Mouse (Mus musculus): ENCODE data around the gene Kcnk10.

The Kcnk10 gene

DNA sequence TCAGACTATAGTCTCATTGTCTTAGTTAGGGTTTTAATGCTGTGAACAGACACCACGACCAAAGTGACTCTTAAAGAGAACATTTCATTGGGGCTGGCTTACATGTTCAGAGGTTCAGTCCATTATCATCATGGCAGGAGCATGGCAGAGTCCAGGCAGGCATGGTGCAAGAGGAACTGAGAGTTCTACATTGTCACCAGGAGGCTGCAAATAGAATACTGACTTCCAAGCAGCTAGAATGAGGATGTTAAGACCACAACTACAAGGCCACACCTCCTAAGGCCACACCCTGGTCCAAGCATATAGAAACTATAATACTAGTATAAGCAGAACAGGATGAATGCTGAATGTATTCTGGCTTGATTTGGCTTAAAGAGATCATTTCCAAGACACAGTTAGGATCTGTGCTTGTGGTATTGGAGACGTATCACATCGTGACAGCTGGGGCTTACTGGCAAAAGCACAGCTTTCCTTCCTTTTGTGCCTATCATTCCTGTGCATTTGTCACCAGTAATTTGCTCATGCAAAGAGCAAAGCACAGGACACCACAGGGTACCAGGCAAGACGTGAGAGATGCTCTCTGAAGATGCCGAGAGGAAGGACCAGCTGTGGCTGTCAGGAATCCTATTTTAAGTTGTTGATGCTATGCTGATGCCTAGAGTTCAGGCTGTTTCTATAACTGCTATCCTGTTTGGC is 28.6 kb upstream of the Kcnk10 start:
- TF ChIP-seq CTCF (conservative IDR thresholded peaks at IDR 0.05; ENCODE audit: low read length) (no peak), POU5F1 (IDR thresholded peaks at IDR 0.05; ENCODE audit: borderline replicate concordance, low read length) (no peak)

DNA sequence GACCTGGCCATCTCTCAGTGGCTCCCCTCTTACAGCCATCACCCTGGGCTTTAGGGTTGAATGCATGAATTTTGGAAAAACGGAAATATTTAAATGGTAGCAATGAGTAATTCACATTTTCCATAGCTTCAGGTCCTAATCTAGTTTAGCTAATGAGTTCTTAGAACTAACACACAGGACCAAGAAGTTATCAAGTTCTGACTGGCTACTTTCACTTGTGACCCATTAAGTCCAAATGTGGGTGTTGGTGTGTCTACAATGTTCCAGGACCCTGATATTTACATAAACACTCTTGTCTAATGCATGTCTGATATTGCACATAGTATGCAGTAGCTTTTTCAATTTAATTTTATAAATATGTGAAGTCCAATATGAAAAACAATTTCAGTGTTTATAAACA is 27.2 kb upstream of the Kcnk10 start:
- no peaks in the 10 kb centered on the region for H3K9me3 ChIP-seq (ENCODE audit: low read length)
- no peaks in the 10 kb centered on the region for H3K27me3 ChIP-seq (ENCODE audit: insufficient read depth, low read length)
- no peaks in the 10 kb centered on the region for H3K36me3 ChIP-seq (ENCODE audit: insufficient read depth, low read length)
- no peak overlapping the region for H3K4me3 ChIP-seq (replicated peaks; ENCODE audit: low read length)
- TF ChIP-seq NANOG (IDR thresholded peaks at IDR 0.05; ENCODE audit: borderline replicate concordance, low read length) (no peak), CTCF (conservative IDR thresholded peaks at IDR 0.05; ENCODE audit: low read length) (no peak), POU5F1 (IDR thresholded peaks at IDR 0.05; ENCODE audit: borderline replicate concordance, low read length) (no peak)
- no peaks in the 10 kb centered on the region for H3K4me1 ChIP-seq (replicated peaks; ENCODE audit: low read depth, low read length)

More for the DNA sequence above, 28.6 kb upstream of the Kcnk10 start:
- Histone ChIP-seq H3K27me3 (ENCODE audit: insufficient read depth, low read length) (no peaks in the 10 kb centered on the region), H3K4me1 (replicated peaks; ENCODE audit: low read depth, low read length) (no peaks in the 10 kb centered on the region), H3K36me3 (ENCODE audit: insufficient read depth, low read length) (no peaks in the 10 kb centered on the region), H3K9me3 (ENCODE audit: low read length) (no peaks in the 10 kb centered on the region), H3K4me3 (replicated peaks; ENCODE audit: low read length) (no peak overlapping the region)

DNA sequence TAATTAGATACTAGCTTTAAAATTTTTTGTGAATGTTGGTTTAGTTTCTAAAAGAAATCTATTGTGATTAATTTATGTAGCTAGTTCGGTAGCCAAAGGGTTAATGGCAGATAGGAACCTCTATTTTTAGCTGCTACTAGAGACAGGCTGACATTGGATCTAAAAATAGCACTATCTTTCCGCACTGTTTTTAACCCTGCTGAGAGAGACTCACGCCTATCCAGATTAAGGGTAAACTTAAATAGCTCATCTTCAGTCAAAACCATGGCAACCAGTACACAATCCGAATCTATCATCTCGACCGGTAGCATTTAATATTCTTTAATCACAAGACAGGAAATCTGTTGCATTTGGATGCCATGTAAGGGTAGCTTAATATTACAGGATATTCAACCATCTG is 24.0 kb upstream of the Kcnk10 start:
- peaks cover 14% of the 10 kb centered on the region for H3K9me3 ChIP-seq (ENCODE audit: low read length)
- no peak for TF ChIP-seq POU5F1 (IDR thresholded peaks at IDR 0.05; ENCODE audit: borderline replicate concordance, low read length)
- TF ChIP-seq CTCF (conservative IDR thresholded peaks at IDR 0.05; ENCODE audit: low read length): no peak
- H3K27me3 ChIP-seq (ENCODE audit: insufficient read depth, low read length): no peaks in the 10 kb centered on the region
- no peak overlapping the region for H3K4me3 ChIP-seq (replicated peaks; ENCODE audit: low read length)
- no peaks in the 10 kb centered on the region for H3K36me3 ChIP-seq (ENCODE audit: insufficient read depth, low read length)
- H3K4me1 ChIP-seq (replicated peaks; ENCODE audit: low read depth, low read length): no peaks in the 10 kb centered on the region

DNA sequence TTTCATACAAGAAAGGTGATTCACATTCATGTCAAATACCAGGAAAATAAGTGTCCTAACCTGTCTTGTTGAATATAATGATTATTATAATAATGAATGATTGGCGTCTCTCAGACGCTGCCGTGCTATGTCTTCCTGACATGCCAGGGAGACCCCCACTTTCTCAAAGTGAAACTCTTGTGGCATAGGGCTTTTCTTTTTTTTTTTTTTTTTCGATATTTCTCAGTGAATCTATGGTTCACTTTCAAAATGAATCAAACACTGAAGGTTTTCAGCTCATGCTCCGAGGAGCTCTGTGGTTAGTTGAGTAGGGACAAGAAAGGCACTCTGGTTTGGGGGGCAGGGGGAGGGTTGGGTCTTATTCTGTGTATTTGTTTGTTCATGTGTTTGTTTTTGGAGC is 22.8 kb upstream of the Kcnk10 start:
- peaks cover 14% of the 10 kb centered on the region for H3K9me3 ChIP-seq (ENCODE audit: low read length)
- no peaks in the 10 kb centered on the region for H3K27me3 ChIP-seq (ENCODE audit: insufficient read depth, low read length)
- H3K4me1 ChIP-seq (replicated peaks; ENCODE audit: low read depth, low read length): no peaks in the 10 kb centered on the region

DNA sequence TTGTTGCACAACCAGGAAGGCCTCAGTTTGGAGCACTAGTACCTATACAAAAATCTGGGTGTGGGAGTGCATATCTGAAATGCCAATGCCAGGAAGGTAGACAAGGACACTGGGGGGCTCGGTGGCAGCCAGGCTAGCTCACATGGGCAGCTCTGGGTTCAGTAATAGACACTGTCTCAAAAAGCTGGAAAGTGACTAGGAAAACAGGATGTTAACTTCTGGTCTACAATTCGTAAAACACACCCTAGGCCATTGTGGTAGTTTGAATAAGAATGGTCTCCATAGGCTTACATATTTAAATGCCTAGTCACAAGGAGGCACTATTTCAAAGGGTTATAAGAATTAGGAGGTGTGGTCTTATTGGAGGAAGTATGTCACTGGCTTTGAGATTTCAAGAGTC is 12.9 kb upstream of the Kcnk10 start:
- H3K4me3 ChIP-seq (replicated peaks; ENCODE audit: low read length): no peak overlapping the region
- H3K36me3 ChIP-seq (ENCODE audit: insufficient read depth, low read length): no peaks in the 10 kb centered on the region
- H3K9me3 ChIP-seq (ENCODE audit: low read length): peaks cover 30% of the 10 kb centered on the region
- TF ChIP-seq CTCF (conservative IDR thresholded peaks at IDR 0.05; ENCODE audit: low read length): no peak
- no peak for TF ChIP-seq NANOG (IDR thresholded peaks at IDR 0.05; ENCODE audit: borderline replicate concordance, low read length)
- TF ChIP-seq POU5F1 (IDR thresholded peaks at IDR 0.05; ENCODE audit: borderline replicate concordance, low read length): no peak
- no peaks in the 10 kb centered on the region for H3K27me3 ChIP-seq (ENCODE audit: insufficient read depth, low read length)
- H3K4me1 ChIP-seq (replicated peaks; ENCODE audit: low read depth, low read length): no peaks in the 10 kb centered on the region

More for the DNA sequence above, 22.8 kb upstream of the Kcnk10 start:
- no peak for TF ChIP-seq CTCF (conservative IDR thresholded peaks at IDR 0.05; ENCODE audit: low read length)
- no peak for TF ChIP-seq NANOG (IDR thresholded peaks at IDR 0.05; ENCODE audit: borderline replicate concordance, low read length)
- no peak for TF ChIP-seq POU5F1 (IDR thresholded peaks at IDR 0.05; ENCODE audit: borderline replicate concordance, low read length)
- no peak overlapping the region for H3K4me3 ChIP-seq (replicated peaks; ENCODE audit: low read length)
- no peaks in the 10 kb centered on the region for H3K36me3 ChIP-seq (ENCODE audit: insufficient read depth, low read length)

DNA sequence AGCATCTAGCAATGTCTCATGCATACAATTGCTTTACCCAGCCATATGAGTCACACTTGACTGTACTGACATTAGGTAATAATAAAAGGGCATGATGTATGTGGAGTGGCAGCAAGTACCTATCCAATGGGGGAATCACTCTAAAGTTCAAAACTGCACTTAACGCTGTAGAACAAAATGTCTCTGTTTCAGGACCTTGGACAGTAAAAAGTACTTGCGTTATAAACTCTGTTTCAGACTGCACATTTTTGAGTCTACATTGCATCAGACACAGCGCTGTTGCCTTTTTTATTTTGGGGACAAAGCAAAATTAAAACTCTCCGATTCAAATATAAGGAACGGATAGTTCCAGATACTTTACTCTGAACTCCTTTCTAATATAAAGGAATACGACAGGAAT is 10.5 kb upstream of the Kcnk10 start:
- no peaks in the 10 kb centered on the region for H3K4me1 ChIP-seq (replicated peaks; ENCODE audit: low read depth, low read length)
- H3K27me3 ChIP-seq (ENCODE audit: insufficient read depth, low read length): no peaks in the 10 kb centered on the region
- H3K9me3 ChIP-seq (ENCODE audit: low read length): peaks cover 30% of the 10 kb centered on the region
- TF ChIP-seq NANOG (IDR thresholded peaks at IDR 0.05; ENCODE audit: borderline replicate concordance, low read length): no peak
- no peak for TF ChIP-seq CTCF (conservative IDR thresholded peaks at IDR 0.05; ENCODE audit: low read length)
- no peak for TF ChIP-seq POU5F1 (IDR thresholded peaks at IDR 0.05; ENCODE audit: borderline replicate concordance, low read length)
- no peaks in the 10 kb centered on the region for H3K36me3 ChIP-seq (ENCODE audit: insufficient read depth, low read length)
- no peak overlapping the region for H3K4me3 ChIP-seq (replicated peaks; ENCODE audit: low read length)

DNA sequence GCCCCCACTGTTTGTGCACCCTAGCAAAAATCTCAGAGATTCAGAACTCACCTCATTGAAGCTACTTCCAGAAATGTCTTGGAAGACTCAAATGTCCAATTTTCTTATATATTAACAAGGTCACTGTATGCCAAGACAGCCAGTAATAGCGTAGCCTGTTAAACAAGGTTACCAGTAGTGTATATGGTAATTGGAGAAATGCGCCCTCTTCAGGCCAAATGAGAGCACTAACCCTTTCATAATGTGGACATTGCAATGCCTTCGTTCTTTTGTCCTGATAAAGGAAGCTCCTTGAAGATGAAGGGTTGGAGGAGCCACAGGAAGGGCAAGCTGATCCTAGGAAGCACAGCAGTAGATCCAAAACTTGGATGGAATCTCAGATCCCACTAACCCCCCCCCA is 7.2 kb upstream of the Kcnk10 start:
- Histone ChIP-seq H3K4me1 (replicated peaks; ENCODE audit: low read depth, low read length) (no peaks in the 10 kb centered on the region), H3K27me3 (ENCODE audit: insufficient read depth, low read length) (0 out of 2 replicates have a peak, but pooled peaks cover under 1% of the 10 kb centered on the region)
- TF ChIP-seq POU5F1 (IDR thresholded peaks at IDR 0.05; ENCODE audit: borderline replicate concordance, low read length) (no peak), CTCF (conservative IDR thresholded peaks at IDR 0.05; ENCODE audit: low read length) (peak; percentile 81)

DNA sequence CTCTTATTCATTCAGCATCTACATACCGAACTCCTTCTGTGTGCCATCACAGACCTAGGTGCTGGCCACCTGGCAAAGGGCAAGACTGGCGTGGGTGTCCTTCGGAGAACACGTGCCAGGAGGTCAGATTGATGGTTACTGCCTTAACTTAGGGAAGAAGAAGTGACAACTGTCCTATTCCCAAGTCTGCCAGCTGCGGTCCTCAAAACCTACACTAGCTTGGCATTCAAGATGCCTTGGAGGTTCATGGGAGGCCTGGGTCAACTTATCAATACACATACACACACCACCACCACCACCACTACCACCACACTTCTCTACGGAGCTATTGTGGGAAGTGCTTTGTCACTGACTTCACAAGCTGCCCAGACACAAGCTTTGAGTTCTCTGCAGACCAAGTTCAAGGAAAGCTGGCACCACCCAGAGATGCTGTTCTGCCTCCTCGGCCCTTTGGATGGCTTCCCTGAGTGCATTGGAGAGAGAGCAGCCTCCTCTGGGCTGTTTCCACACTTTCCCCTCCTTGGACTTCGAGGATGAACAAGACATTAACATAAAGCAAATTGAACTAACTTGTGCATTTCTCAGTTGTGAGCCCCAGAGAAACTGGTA is 2.1 kb downstream of the Kcnk10 start:
- peaks cover 24% of the 10 kb centered on the region for H3K4me1 ChIP-seq (replicated peaks; ENCODE audit: low read depth, low read length)
- TF ChIP-seq POU5F1 (IDR thresholded peaks at IDR 0.05; ENCODE audit: borderline replicate concordance, low read length): no peak
- TF ChIP-seq NANOG (IDR thresholded peaks at IDR 0.05; ENCODE audit: borderline replicate concordance, low read length): no peak
- TF ChIP-seq CTCF (conservative IDR thresholded peaks at IDR 0.05; ENCODE audit: low read length): no peak
- H3K27me3 ChIP-seq (ENCODE audit: insufficient read depth, low read length): peaks cover 82% of the 10 kb centered on the region
- no peak overlapping the region for H3K4me3 ChIP-seq (replicated peaks; ENCODE audit: low read length)
- 0 out of 2 replicates have a peak, but pooled peaks cover 2% of the 10 kb centered on the region for H3K9me3 ChIP-seq (ENCODE audit: low read length)
- H3K36me3 ChIP-seq (ENCODE audit: insufficient read depth, low read length): no peaks in the 10 kb centered on the region

More for the DNA sequence above, 7.2 kb upstream of the Kcnk10 start:
- H3K36me3 ChIP-seq (ENCODE audit: insufficient read depth, low read length): no peaks in the 10 kb centered on the region
- no peak overlapping the region for H3K4me3 ChIP-seq (replicated peaks; ENCODE audit: low read length)
- no peaks in the 10 kb centered on the region for H3K9me3 ChIP-seq (ENCODE audit: low read length)
